Mouse (Mus musculus) c-Kit-negative CD71-positive TER-119-positive erythroid progenitor cells, embryonic 14.5 days (primary cell): Measurements from ENCODE around the gene Fgfr2.

Experiments used
- DNase-seq: peaks from one replicate; pipeline ENCODE4 v3.0.0-alpha.2; 2013; ENCODE audit warnings: low read depth, low spot score

Gene Fgfr2

DNA sequence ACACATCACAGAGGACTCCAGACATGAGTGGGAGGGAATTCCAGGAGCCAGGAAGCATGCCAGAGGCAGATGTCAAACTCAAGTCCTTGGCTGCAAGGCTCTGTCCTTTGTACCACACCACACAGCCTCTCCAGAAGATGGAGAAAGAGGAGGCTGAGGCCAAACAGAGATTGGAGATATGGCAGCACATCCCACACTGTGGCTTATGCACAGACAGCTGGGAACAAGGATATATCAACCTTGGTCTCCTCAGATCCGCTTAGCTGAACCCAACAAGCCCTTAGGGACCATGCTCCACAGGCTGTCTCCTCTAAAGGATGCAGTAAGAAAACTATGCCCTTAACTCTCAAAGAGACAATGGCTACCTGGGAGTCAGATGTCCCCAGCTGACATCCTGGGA is 751.3 kb downstream of the Fgfr2 start:
- no peak for DNase-seq

DNA sequence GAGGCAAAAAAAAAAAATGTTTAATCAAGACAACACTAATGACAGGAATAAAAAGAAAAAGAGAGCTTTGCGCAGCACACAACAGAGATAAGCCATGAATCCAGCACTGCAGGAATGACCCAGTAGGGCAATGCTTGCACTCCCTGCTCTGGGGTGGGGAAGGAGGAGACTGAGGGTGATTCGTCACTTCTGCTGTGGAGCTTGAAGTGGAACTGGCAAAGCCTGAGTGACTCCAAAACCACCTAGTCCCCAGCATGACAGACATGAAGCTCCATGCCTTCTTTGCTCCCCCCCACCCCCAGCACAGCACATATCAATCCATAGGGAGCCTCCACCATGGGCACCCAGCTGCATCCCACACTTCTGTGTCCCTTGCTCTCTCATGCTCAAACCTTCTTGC is 753.4 kb downstream of the Fgfr2 start:
- DNase-seq: no peak

DNA sequence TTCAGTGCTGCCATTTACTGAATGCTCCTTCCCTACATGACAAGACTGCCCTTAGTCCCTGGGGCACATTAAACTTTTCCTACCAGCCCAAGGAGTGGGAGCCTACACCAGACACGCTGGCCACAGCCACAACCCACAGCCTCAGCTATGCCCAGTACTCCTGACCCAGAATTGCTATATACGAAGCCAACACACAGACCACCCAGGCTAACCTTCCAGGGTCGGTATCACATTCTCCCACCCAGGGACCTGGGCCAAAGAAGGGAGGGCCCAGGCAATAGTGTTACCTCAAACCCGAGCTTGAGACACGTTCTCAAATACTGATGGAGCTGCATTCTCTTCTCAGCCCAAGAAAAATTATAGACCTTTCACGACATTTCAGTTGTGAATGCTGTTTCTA is 754.3 kb downstream of the Fgfr2 start:
- no peak for DNase-seq

DNA sequence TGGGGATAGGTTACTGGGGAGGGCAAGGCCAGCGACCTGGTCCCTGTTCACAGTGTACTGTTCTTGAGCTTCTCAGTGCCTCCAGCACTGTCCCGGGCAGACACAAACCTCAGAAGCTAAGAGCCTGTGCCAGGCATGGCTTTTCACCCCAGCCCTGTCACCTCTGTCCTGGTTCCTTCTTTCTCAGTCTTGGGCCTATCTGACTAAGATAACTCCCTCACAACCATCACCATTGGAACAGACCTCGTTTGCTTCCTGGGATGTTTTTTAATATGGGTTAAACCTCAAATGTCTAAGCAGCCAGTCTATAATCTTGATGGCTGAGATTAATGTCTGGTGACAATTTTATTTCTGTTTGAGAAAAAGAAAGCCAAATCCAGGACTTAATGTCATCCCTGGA is 755.8 kb downstream of the Fgfr2 start:
- no peak for DNase-seq

DNA sequence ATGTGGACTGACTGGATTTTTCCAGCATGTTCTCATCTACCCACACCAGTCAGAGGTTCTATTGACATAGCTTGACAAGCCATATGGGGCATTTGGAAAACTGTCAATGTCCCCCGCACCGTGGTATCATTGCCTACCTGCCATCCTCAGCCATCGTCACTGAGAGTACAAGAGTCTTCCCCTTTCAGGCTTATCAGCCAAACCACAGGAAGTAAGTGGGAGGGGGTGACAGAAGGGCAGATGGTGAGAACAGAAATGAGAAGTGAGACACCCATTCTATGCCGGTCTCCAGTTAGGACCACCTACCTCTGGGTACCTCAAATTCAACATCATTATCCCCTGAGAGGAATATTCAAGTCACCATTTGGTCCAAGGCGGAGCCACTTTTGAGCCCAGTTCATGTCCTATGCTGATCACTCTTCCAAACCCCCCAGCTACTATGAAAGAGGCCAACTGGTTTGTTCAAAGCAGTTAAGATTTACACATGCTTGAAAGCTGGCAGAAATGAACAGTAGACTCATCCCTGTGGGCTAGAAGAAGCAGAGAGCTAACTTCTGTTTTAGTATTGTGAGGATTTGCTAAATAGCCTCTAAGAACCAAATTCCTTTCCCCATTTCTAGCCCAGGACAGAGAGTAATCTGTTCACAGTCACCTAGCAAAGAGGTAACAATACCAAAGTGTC is 757.3 kb downstream of the Fgfr2 start:
- DNase-seq: no peak

DNA sequence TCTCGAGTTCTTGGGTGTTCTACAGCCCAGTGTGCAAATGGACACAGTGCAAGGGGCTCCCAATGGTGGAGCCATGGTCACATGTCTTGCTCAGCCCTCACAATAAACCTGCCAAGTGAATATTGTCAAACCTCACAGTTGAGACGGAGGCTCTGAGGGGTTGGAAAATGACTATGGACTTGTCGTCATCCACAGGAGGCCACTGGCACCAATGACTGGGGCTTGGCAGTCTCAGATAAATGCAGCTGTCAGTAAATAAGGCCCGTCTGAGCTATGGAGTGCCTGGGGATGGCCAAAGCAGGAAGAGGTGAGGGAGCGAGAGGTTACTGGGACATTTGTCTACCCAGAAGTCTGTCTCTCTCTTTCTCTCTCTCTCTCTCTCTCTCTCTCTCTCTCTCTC is 758.0 kb downstream of the Fgfr2 start:
- DNase-seq: no peak

DNA sequence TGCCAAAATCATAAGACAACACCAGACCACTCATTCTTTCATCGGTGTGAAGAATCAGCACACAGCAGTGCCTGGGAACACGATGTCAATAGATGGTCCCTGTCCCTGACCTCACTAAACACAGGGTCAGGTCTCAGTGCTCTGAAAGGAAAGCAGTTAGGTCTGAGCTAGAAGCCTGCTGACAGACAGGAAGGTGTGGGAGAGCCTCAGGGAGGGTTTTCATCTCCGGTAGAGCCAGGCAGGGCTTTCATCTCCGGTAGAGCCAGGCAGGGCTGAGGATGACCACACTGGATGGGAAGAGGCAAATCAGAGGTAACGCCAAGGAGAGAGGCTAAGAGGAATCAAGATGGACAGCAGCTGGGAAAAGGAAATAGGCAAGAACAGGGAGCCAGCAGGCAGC is 758.6 kb downstream of the Fgfr2 start:
- DNase-seq: no peak

DNA sequence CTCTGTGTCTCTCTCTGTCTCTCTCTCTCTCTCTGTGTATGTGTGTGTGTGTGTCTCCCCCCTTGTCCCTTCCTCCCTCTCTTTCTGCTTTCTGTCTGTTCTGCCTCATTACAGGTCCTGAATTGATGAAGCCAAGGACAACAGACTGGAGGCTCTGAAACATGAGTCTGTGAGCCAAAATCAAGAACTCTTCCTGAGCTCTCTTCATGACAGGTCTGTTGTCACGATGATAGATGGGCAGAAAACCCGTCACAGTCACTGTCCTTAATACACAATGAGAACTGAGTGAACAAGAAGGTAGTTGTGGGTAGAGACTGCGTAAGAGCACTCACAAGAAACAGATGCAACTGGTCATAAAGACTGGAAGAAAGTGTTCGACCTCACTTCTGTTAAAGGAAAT is 762.8 kb downstream of the Fgfr2 start:
- DNase-seq: no peak

DNA sequence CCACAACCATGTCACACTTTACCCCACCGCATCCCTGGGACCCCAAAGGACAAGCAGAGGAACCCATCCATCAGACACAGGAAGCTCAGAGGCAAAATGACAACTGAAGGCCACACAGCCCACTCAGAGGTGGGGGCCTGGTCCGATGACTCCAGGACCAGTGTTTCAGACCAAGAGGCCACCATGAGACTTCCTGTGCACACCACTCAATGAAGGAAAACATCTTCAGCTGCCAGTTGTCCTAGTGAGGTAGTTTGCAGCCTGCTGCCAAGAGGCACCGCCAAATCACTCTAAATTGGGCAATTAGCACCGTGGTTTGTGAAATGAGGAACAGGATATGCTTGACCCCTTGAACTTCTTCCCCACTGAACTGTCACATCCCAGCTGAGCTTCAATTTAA is 764.4 kb downstream of the Fgfr2 start:
- DNase-seq: no peak

DNA sequence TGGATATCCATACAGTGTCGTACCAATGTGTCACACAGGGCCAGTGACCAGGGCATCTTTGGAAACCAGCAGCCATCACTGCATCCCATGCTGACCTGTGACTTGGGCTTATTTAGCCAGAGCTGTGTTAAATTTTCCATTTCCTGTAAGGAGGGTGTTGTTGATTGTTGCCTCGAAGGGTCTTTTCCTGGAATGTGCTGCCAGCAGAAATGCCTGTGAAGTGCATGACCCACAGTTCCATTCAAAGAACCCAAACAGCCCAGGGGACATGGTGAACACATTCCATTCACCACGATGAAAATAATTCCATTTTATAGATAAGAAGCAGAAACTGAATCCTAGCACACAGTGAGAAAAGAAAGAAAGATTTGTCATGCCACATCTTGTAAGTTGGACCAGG is 764.9 kb downstream of the Fgfr2 start:
- DNase-seq: no peak

DNA sequence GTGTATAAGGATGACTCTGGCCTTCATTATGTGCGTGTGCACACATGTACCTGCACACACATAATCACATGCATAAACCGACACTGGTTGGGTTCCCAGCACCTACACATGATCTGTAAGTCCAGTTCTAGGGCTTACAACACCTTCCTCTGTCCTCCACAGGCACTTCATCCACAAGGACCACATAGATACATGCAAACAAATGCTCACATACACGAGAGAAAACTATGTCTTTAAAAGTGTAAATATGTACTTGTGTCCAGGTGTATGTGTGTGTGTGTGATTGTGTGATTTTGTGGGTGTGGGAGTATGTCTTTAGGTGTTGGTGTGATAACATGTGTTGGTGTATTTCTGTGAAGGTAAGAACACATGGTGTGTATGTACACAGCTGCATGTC is 765.3 kb downstream of the Fgfr2 start:
- no peak for DNase-seq

DNA sequence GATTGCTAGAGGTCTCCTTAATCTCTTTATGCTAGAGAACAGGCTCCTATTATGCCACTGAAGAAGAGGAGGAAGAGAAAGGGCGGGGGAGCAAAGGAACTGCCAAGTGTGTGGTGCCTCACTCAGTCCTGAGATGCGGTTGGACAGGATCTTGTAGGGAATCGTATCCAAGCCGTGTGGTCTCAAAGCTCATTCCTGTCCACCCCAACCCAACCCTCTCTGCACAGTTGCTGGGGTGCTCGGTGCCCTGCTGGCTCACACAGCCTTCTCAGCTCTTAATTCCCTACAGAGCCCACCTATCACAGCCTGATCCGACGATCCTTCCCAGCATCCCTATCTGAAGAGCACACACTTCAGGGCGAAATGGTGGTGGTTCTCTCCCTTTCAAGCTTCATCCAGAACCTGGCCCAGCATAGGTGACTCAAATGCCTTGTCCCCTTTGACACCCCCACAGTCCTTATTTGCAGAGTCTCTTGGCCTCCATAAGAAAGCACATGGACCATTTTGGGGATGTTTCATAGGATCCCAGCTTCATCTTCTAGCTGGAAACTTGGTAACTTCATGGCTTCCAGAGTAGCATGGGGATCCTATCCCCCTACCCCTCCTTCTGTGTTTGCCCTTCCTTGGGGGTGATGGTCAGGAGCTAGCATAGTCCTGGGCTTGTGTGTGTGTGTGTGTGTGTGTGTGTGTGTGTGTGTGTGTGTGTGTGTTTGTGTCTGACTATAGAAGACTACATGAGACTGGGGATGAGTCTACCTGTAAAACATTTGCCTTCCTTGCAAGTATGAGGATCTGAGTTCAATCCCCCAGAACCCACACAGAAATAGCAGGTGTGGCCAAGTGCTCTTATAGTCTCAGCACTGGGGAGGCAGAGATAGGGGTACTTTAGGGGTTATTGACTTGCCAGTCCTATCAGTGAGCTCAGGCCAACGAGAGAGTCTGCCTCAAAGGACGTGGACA is 766.0 kb downstream of the Fgfr2 start:
- DNase-seq: no peak

DNA sequence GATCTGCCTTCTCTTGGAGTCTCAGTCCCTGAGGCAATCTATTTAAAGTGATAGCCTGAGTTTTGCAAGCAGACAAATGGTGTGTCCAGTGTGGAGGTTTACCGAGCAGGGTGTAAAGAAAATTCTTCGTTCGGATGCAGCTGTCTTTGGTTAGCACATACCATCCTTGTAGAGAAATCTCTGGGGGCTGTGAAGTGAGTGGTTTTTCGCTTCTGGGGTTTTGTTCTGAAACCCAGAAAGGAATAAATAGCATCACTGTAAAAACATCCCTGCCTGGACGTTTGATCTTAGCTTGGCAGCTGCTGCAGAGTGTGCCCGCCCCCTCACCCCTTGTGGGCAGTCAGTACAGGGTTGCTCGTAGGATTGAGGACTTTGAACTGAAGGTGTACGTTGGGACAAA is 767.0 kb downstream of the Fgfr2 start:
- no peak for DNase-seq

DNA sequence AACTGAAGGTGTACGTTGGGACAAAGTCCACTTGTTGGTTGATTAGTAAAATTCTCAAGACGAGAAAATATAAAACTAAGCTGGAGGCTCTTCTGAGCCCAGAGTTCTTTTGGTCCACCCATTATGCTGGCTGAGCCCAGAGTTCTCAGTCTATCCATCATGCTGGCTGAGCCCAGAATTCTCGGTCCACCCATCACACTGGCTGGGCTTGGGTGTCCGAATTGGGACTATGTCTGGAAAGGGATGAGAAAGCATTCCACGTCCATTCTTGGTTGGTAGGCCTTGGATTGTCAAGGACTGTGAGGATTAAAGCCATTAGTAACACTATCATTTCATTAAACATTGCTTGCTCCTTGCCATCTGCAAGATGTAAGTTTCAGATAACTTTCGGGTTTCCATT is 767.4 kb downstream of the Fgfr2 start:
- DNase-seq: no peak

DNA sequence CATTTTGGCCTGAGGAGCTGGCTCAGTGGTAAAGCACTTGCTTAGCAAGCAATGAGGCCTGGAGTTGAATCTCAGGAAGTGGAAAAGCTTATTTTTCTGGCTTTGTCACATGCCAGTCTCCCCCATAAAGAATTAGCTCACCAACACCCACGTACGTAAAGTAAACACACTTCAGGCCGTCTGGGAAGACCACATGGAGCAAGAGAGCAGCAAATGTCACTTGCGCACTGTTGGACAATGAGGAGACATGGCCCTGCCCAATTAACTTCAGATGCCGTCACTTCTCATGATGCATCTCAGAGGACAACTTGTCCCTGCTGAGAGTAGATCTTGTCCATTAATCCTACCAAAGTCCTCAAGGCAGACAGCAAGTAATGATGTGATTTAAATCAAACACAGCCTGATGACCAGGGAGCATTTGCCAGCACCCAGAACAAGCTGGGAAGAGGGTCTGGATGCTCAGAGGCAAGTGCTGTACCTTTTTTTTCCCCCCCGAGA is 774.0 kb downstream of the Fgfr2 start:
- DNase-seq: no peak

DNA sequence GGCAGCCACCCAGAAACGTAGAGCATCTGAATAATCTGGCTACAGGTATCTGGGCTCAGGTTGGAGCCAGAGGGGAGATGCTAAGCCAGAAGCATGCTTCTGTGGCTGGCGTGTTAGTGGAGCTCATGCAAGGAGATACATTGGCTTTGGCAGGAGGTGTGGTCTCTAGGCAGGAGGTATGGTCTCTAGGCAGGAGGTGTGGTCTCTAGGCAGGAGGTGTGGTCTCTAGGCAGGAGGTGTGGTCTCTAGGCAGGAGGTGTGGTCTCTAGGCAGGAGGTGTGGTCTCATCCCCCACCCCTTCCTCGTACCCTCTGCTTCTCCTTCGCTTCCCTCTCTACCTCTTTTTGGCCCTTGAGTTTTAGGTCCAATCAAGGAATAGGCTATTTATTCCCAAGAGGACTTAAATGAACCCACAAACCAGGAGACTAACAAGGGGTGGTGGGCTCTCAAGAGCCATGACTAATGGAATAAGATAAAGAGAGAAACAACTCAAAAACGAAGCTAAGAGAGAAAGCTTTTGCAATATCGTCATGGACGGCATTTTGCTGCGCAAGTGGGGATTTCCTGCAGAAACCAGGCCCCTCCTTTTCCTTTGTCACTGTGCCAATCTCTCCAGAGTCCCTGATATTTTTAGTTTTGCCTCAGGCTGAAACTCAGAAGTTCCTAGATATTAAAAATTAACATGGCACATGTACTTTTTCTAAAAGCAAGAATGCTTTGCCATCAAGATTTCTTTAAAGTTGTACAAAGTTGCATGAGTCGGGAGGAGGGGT is 775.7 kb downstream of the Fgfr2 start:
- DNase-seq: no peak

DNA sequence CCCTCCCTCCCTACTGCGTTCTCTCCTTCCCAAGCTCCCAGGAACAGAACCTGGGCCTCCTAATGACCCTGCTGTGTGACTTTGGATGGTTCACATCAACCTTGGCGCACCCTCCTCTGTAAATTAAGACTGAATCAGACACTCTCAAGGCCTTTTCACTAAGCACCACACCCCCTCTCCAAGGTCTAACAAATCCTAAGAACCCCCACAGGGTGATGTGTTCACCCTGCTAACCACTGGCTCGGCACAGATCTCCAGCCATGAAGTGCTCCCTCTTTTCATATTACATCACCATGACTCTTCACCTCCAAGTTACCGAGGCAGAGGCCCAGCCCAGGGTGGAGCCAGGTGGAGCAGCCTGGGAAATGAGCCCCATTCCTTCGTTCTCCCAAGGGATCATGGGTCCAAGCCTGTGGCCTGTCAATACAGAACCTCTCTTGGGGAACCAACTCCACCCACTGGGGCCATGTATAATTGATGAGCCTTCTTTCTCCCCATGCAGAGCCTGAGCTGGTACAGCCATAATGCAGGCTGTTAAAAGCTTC is 777.6 kb downstream of the Fgfr2 start:
- no peak for DNase-seq

DNA sequence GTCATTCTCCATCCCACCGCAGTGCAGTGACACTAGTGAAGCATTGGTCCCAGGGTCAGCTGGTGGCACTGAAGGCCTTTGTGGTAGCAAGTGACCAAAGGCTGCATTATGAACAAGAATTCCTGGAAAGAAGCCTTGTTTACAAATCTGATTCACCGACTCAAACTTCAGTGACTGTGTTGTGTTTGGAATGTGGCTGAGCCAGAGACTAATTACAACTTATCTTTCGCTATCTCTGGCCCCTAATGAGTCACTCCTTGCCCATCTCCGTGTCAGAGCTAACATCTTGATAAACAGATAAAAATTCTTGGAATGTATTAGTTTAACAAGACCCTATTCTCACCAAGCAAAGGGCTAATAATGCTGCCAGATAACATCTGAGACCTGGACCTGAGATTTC is 778.5 kb downstream of the Fgfr2 start:
- no peak for DNase-seq

DNA sequence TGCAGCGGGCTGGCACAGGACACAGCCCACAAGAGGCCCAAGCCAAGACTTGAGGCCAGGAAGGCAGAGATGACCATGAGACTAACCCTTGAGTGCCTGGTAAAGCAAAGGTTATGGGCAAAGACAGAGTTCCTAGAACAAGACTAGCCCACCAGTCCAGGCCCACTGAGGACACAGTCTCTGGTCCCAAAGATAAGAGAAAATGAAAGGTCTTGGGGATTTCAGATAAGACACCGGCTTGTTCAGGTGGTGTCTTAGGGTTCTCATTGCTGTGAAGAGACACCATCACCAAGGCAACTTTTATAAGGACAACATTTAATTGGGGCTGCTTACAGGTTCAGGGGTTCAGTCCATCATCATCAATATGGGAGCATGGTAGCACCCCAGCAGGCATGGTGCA is 779.2 kb downstream of the Fgfr2 start:
- DNase-seq: no peak

DNA sequence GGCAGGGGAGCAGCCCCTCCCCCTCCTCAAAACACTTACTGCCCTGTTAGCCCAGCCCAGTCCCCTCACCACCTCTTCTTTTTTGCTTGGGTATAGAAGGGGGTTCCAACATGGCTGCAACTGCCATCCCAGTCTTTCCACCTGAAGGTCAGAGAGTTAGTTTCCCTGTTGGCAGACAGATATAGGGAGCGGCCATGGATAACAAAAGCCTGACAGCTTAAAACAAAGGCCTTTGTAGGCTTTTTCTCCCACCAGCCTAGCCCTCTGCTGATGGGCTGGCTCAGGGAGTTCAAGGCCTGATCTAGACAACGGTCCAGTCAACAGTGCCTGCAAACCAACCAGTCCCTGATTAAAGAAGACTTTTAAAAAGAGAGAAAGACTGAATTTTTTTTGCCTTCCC is 780.0 kb downstream of the Fgfr2 start:
- no peak for DNase-seq

DNA sequence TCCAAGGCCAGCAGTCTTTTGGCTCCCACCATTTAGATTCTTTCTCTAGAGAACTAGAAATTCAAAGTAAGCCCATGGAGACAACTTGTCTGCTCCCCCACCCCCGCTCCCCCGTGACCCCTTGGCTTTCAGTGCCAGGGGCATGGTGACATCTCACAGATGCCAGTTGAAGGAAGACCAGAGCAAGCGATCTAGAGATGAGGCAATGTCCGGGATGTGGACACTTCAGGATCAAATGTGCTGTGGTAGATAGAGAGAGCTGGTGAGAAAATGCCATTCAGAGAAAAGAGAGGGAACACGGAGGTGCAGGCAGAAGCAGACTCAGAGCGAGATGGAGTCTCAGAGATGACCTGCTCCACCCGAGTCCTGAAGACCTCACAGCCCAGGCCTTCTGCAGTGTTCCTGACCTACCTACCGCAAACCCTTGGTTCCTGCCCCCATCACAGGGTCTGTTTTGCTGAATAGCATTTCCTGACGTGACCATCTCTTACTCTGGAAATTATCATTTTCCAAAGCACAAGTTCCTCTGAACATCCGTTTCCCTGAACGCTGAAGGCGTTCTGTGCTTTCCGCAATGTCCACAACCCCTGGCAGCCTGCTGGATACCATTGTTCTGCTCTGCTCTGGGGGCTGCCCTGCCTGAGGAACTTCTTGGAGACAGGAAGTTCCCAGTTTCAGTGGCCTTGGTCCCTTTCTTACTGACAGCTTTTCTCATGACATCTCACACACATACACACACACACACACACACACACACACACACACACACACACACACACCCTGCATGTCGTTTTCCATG is 783.9 kb downstream of the Fgfr2 start:
- DNase-seq: no peak
